Mouse (Mus musculus): ENCODE data around the gene Kndc1. TPM values are rescaled to one million over a fixed set of nuclear protein-coding genes. Genes with fewer than 3 reads are reported as not detected.

Gene Kndc1
- total RNA-seq, 1 experiment from 2014 or later: not detected

- no peak for ATAC-seq (ENCODE audit: extremely low read depth, insufficient number of reproducible peaks, low FRiP score, poor library complexity, severe bottlenecking)
These were observed 81.0 kb downstream of the Kndc1 start for GRCm38 (mm10) chr7:139975471-139975870.

- ATAC-seq (ENCODE audit: extremely low read depth, insufficient number of reproducible peaks, low FRiP score, poor library complexity, severe bottlenecking): peak; percentile 40; the same call in 1 of the 2 replicates
These were observed 83.9 kb downstream of the Kndc1 start, which contains the start of gene 6430531B16Rik for GRCm38 (mm10) chr7:139978278-139978892. Gene 6430531B16Rik, minus strand, starts transcription at chr7:139978755.

- peak; percentile 14; the same call in 1 of the 2 replicates for ATAC-seq (ENCODE audit: extremely low read depth, insufficient number of reproducible peaks, low FRiP score, poor library complexity, severe bottlenecking)
These were observed 84.7 kb downstream of the Kndc1 start for GRCm38 (mm10) chr7:139979011-139979719.

- ATAC-seq (ENCODE audit: extremely low read depth, insufficient number of reproducible peaks, low FRiP score, poor library complexity, severe bottlenecking): no peak
These were observed 86.3 kb downstream of the Kndc1 start for GRCm38 (mm10) chr7:139980778-139981177.

- no peak for ATAC-seq (ENCODE audit: extremely low read depth, insufficient number of reproducible peaks, low FRiP score, poor library complexity, severe bottlenecking)
These were observed 87.6 kb downstream of the Kndc1 start for GRCm38 (mm10) chr7:139982058-139982457.

GRCm38 (mm10) chr7:139984505-139984904, 90.0 kb downstream of the Kndc1 start:
- peak; percentile 89 for ATAC-seq (ENCODE audit: extremely low read depth, insufficient number of reproducible peaks, low FRiP score, poor library complexity, severe bottlenecking)

- no peak for ATAC-seq (ENCODE audit: extremely low read depth, insufficient number of reproducible peaks, low FRiP score, poor library complexity, severe bottlenecking)
These were observed 93.8 kb downstream of the Kndc1 start for GRCm38 (mm10) chr7:139988272-139988671.

- no peak for ATAC-seq (ENCODE audit: extremely low read depth, insufficient number of reproducible peaks, low FRiP score, poor library complexity, severe bottlenecking)
These were observed 96.4 kb downstream of the Kndc1 start for GRCm38 (mm10) chr7:139990864-139991394.

Other genes starting within 250 kb of the Kndc1 start
- not detected in 2 replicates for gene Cfap46, start 210.9 kb upstream of the Kndc1 start, total RNA-seq (2017)
- not detected in 2 replicates for gene Adgra1, start 60.5 kb upstream of the Kndc1 start, total RNA-seq (2017)
- gene Utf1, start 49.1 kb downstream of the Kndc1 start, total RNA-seq (2017): not detected in 2 replicates
- 2.2 TPM in 2 replicates for gene 6430531B16Rik, start 84.1 kb downstream of the Kndc1 start, total RNA-seq (2017)
- gene Adam8, start 97.9 kb downstream of the Kndc1 start, total RNA-seq (2017): 217 and 224 TPM in 2 replicates
- 22.7 and 27.9 TPM in 2 replicates for gene Zfp511, start 141.7 kb downstream of the Kndc1 start, total RNA-seq (2017)
- gene Tubgcp2, start 142.0 kb downstream of the Kndc1 start, total RNA-seq (2017): 15.6 and 16.8 TPM in 2 replicates
- not detected in 2 replicates for gene Msx3, start 154.4 kb downstream of the Kndc1 start, total RNA-seq (2017)
- not detected in 2 replicates for gene Caly, start 187.9 kb downstream of the Kndc1 start, total RNA-seq (2017)
- not detected in 2 replicates for gene Prap1, start 198.7 kb downstream of the Kndc1 start, total RNA-seq (2017)
- gene Fuom, start 207.7 kb downstream of the Kndc1 start, total RNA-seq (2017): 1.9 TPM in 1 of 2 replicates, not detected in the other
- gene Paox, start 221.1 kb downstream of the Kndc1 start, total RNA-seq (2017): 2.2 and 4.9 TPM in 2 replicates
- gene Echs1, start 221.8 kb downstream of the Kndc1 start, total RNA-seq (2017): 20.0 and 45.2 TPM in 2 replicates
- 5.0 and 13.8 TPM in 2 replicates for gene Mtg1, start 242.9 kb downstream of the Kndc1 start, total RNA-seq (2017)

Measured in neutrophil, adult 5-6 weeks (primary cell).